Mouse (Mus musculus) cerebellum, adult 11-12 months (tissue): Measurements from ENCODE around the gene Pde6c.

Experiments used
- DNase-seq: peaks from one replicate; pipeline ENCODE4 v3.0.0; 2022

Gene Pde6c

DNA sequence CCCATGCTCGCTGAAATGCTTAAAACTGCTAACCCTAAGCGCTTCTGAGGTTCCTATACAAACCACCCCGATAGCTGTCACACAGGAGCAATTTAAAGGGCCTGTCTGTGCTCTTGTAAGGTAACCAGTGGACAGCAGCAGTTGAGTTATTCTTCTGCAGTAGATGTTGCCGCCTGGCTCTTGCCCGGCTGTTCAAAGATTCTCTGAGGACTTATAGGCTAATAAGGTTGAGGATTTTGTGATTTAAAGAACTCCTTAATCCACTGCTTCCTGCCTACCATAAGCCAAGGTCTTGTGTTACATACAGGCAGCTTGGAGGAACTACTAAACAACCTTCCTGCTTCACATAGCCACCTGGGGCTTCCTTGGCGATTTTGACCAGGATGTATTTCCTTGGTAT is at the start of gene Pde6c:
Pde6c (plus strand) TSS at position 301 of the 400 bp plus-strand sequence.
- DNase-seq = no peak

DNA sequence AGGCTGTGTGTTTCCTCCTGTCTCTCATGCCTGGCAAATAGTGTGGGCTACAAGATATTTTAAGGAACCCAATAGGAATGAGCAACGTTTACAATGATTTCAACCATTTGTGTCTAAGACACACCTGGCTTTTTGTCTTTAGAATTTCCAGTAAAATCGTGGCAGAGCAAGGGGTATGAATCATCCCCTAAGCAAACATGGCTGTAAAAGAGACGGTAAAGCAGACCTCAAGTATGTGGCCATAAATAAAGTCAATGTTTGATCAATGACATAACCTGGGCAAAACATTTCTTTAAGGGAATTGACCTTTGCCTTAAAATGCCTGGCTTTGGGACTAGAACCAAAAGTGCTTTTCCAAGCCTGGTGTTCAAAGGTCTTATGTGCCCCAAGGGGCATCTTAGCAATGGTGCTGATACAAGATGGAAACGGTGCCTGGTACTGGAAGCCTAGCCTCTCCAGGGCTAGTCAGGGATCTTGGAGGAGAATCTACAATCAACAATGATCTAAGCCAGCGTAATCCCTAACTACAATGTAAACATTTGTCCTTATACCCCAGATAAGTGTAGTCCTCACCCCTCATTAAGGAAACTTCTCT is 49.6 kb upstream of the Pde6c start:
- DNase-seq = no peak

DNA sequence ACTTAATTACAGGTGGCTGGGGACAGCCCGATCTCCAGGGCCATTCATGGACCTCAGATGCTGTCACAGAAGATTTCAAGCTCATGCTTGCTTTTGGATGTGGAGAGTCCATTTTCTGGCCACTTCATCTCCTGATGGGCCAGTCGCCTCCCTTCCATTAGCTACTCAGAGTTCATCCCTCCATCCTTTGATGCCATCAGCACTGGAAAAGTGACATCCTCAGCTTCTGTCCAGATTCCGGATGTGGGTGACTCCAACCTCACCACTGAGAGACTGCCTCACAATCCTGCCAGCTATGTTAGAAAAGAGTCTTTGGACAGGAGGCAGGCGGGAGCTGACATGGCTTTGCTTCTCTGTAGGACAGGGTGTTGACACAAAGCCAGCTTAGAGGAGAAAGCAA is 46.7 kb upstream of the Pde6c start:
- no peak for DNase-seq

DNA sequence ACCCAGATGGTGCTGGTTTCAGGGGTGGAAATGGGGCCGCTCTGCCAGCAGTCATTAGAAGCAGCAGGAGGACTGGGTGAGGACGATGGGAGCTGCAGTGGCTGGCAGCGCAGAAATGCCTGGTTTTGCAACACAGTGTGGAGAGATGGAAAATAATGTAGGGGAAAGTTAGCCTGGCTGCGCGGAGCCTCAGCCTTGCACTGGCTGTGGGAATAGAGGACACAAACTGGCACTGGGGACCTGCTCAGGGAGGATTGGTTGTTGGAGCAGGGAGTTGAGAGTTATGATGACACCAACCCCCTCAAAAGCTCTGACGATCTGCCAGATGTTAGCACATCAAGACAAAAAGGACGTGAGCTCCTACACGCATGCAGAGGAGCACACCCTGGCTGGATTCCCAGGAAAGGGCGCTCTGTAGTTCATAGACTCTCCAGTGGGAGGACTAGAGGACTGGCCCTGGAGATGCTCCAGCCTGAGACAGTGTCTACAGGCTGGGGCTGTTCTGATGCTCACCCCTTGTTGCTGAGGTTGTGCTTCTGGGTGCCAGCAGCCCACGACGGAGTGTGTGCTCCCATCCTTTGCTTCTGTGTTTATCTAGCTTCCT is 45.5 kb upstream of the Pde6c start:
- no peak for DNase-seq

DNA sequence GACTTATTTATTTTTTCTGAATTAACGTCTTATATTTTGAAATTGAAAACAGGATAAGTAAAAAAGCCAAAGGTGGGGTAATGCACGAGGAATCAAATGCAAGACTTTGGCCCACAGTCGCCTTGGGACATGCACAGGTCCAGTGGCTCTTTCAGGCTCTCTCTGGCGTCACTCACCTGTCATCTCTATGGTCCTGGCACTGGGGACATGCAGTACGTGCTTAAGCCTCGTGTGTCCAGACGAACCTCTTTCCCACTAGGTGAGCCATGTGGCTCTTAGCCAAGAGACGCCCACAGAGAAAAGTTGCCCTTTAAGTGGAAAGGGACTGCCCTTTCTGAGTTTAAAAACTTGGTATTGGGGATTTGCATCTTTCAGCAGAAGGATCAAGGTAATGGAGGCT is 43.2 kb upstream of the Pde6c start:
- DNase-seq = no peak

DNA sequence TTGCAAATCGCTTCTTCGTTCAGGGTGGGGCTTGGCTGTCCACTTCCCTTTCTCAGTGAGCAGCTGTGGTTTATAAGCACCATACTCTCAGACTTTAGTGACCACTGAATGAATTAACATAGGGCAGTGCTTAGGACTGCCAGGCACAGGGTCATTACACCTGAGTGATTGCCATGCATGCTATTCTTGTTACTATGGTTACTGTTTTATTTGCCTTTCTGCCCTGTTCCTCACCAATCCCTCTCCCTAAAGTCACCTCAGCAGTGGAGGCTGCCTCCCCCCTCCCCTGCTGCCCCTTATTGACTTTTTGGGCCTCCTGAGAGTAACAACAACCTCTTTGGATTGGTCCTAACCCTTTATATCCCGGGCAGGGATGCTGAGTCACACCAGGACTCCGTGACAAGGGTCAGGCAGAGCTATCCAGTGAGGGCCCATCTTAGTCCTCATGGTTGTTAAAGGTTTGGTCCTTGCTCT is 41.0 kb upstream of the Pde6c start:
- no peak for DNase-seq

DNA sequence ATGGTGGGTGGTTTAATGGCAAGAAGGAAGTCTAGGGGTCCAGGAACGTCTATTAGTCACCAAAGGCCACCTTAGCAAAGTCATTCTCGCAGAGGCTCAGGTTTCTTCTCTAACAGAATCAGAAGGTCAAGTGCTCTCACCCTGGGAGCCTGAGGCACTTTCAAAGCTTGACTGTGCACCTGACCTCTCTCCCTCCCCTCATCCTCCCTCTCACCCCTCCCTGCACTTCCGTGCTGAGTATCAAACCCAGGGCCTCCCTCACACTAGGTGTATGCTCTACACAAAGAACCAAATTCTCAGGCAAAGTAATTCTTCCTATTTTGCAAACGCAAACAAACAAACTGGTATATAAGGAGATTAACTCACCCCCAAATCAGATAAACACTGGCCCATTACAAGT is 36.4 kb upstream of the Pde6c start:
- DNase-seq = no peak

DNA sequence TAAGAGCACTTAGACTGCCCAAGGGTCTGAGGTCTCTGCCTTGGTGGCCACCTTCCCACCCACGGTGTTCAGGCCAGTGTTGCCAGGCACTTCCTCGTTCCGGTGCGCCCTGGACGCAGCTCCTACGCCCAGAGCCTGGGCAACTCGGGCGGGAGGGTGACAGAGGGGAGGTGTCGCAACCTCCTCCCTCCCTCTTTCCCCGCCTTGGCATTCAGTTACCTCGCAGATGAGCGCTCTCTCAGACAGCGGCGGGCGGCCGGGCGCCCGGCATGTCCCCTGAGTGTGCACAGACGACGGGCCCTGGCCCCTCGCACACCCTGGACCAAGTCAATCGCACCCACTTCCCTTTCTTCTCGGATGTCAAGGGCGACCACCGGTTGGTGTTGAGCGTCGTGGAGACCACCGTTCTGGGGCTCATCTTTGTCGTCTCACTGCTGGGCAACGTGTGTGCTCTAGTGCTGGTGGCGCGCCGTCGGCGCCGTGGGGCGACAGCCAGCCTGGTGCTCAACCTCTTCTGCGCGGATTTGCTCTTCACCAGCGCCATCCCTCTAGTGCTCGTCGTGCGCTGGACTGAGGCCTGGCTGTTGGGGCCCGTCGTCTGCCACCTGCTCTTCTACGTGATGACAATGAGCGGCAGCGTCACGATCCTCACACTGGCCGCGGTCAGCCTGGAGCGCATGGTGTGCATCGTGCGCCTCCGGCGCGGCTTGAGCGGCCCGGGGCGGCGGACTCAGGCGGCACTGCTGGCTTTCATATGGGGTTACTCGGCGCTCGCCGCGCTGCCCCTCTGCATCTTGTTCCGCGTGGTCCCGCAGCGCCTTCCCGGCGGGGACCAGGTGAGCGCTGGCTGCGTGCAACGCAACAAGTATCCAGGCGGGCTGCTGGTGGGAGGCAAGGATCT is 35.5 kb upstream of the Pde6c start, which contains the start of gene Ffar4:
Ffar4 (plus strand) TSS at position 214 of the 901 bp plus-strand sequence.
- no peak for DNase-seq

DNA sequence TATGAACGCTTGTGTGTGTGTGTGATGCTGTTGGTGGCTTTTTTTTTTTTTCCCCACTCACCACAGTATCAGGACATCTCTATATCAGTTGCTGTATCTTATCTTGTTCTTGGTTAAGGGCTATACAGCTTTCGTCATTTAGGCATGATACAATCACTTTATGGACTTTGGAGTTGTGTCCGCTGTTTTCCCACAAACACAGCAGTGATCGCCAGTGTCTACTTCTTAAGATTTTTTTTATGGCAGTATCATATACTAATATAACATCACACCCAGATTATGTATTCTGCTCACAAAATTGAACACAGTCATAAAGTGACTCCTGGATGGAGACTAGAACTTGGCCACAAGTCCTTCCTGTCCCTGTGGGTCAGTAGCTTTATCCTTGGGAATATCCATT is 24.7 kb upstream of the Pde6c start:
- no peak for DNase-seq

DNA sequence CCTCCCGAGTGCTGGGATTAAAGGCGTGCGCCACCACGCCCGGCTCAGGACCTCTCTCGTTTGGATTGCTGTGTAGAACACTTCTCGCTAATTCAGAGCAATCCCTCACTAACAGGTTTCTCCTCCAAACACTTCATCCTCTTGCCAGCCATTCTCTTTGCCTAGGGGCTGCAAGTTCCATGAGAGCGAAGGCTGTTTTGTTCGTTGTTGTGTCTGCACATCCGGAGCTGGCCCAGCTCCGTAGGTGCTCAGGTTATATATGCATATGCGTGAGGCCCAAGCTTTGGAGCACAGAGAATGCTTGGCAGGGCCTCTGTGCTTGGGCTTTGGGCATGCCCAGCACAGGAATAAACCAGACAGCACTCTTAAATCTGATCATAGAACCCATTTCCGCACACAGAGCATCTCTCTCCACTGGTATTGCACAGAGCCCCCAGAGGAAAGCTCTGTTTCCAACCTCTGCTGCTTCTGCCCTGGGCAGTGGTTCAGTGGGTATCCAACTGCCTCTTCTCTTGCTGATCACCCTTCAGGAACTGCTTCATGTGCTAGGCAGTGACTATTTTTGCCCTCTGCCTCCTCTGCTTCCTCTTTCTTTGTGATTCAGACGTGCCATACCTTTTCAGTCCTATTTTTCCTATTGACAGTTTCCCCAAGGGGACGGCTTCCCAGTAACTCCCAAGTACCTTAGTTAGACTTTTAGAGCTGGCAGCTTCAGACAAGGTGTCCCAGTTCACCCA is 22.9 kb upstream of the Pde6c start:
- DNase-seq = no peak

DNA sequence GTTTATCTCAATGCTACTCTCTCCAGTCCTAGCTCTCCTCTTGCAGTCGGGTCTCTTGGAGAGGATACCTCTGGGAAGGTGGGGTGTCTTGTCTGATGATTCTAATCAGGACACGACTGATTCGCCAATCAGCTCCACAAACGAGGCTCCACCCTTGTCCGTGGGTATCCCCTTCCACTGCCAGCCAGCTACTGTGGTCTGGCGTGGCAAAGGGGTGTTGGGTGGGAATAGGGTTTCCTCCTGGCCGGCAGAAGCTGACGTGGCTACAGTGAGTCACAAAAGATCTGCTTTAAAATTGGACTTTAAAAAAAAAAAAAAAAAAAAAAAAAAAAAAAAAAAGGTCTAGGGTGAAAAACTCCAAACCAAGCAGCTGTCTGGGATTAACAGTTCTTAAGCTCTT is 21.5 kb upstream of the Pde6c start:
- no peak for DNase-seq

DNA sequence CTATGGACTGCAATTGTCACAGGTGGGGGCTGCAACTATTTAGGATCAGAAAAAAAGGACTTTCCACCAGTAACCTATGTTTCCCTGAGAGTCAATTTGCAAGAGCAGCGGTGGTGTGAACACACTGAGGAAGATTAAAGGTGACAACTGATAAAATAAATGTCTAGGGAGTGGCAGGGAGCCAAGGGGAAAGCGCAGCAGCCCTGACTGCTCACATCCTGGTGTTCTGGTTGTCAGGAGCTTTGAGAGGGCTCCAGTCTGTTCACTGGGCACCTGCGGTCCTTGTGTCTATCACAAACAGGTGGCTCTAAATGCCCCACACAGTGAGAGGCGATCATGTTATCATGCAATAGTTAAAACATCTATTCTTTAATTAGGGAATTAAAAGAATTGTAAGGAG is 20.0 kb upstream of the Pde6c start:
- DNase-seq = no peak

DNA sequence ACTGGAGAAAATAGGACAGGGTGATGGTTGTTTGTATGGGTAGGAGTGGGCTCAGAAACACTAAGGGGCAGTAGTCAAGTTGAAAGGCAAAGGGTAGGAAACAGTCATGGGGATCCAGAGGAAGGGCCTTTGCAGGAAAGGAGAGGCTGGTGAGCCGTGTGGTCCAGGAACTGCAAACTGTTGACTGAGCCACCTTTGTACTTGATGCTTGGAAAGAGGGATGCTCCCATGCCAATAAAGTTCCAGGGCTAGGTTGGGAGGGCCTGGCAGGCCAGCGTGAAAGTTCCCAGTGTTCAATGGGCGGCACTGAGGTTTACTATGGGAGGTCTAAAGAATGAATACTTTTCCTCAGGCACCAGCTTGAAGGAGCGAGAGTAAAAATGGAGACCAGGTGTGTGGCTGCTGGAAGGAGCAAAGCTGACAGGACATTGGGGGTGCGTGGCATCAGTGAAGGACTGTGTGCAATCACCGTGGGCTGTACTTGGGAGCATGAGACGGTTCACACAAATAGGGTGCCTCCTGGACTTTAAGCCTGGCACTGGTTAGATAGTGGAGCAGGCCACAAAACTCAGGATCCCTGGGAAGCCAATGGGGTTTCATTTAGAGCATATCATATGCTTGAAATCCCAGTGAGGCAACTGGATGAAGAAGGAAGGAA is 17.6 kb upstream of the Pde6c start:
- DNase-seq = no peak

DNA sequence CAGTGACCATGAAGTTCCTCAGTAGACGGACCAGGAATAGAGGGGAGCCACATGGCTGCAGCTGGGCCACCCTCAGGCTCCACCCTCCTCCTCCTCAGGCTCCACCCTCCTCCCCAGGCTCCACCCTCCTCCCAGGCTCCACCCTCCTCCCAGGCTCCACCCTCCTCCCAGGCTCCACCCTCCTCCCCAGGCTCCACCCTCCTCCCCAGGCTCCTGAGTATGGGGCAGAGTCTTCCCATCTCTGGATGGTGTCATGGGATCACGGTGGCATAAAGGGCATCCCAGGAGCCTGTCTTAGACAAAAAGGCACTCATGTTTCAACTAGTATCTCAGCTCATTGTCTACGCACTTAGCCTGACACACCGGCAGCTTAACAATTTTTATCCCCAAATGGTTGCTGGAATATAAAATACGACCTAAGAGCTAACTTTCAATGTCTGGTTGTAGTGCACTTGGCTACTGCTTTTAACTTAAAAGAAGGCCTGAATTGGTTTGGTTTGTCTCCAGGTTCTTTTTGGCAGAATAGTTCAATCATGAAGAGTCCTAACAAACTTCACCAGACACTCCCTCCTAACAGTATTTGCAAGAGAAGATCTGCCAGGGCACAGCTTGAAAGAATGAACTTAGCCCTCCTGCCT is 12.3 kb upstream of the Pde6c start:
- no peak for DNase-seq

DNA sequence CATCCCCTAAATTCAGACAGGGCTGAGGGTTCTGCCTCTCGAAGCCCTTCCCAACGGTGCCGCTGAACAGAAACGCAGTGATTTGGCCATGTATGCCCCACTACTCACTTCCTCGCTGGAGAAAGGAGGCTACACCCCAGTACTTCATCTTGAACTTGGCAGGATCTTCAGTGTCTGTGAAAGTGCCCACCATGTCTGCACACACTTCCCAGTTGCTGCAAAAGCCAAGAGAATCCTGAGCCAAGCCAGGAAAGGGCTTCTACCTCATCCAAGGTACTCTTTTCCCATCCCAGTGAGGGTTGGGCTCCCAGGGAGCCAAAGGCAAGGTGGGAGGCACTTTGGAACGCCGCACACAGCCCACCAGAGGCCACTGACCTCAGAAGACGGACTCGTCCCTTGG is 8.7 kb upstream of the Pde6c start:
- DNase-seq = no peak

DNA sequence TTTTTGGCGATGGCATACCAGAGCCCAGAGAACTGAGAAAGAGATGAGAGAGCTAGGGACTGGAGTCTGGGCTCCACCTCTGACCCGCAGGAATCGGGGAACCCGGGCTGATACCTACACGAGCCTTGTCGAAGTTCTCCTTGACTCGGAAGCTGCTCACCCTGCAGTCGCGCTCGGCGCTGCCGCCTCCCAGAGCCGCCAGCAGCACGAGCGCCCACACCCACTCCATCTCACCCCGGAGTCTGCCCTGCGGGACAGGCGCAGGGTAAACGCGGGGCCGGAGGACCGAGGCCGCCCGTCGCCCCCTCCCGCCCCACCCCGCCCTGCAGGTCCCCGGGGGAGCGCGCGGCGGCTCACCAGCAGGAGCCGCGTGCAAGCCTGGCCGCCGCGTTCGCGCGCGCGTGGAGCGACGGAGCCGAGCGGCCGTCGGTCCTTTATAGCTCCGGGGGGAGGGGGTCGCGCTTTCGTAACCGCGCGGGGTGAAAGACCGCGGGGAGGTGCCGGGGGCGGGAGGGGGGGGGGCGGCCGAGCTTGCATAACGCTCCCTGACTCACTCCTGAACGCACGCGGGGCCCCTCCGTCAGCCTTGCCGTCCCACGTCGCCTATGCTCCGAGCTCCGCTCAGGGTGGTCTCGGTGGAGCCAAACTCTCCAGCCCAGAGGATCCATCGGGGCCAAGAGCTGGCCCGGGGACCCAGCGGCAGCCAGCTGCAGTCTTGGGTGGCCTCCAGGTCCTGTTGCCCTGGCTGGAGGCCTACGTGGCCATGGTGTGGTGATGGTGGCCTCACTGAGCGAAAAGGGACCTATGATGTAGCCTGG is 8.0 kb upstream of the Pde6c start:
- no peak for DNase-seq

DNA sequence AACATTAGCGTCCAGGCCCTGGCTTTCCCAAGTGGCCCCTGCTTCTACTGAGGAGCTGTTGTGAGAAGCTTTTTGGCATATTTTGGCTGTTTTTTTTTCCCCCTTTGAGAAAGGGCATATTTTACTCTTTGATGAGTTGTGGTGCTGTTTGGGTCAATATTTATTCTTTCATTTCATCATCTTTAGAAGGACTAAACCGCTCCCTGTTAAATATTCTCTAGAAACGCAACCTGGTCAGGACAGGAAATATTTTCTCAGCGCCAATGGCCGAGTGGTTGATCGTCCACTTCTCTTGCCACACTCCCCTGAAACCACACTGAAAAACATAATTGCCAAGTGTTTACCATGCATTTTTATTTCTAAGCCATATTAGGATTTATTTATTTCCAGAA is 7.4 kb upstream of the Pde6c start, which contains the start of gene Rbp4:
Rbp4 (minus strand) TSS at position 63 of the 392 bp plus-strand sequence.
- DNase-seq = no peak

DNA sequence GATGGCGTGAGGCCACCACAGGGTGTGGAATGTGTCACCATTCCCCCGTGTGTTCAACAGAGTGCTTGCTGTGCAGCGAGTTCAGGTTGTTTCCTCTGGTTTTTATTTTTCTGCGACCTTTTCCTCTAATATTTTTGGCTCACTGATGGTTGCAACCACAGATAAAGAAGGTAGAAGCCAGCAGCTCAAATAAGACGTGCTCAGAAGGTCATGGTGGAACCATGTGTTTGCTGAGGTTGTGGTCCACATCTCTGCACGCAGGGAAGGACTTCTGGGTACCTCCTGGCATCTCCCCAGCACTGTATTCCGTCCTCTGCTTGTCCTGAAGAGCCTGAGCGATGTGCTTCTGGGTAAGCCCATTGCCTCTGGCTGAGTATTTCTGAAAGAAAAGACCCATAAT is 5.9 kb upstream of the Pde6c start:
- no peak for DNase-seq

DNA sequence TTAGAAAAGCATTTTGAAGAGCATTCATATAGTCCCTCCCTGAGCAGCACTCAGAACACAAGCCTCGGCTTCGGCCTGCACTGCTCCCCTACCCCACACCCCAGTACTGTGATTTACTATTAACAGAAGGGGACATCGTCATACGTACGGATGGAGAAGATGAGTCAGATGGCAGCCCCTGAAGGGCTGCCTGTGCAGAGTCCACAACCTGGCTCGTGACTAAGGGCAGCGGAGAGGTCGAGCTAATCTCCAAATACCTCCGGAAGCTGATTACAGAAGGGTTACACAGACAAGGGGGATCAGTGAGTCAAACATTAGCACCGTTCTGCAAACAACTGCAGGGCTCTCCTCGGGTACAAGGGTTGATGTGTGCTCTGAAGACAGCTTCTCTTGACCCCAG is 1.4 kb downstream of the Pde6c start:
- no peak for DNase-seq

DNA sequence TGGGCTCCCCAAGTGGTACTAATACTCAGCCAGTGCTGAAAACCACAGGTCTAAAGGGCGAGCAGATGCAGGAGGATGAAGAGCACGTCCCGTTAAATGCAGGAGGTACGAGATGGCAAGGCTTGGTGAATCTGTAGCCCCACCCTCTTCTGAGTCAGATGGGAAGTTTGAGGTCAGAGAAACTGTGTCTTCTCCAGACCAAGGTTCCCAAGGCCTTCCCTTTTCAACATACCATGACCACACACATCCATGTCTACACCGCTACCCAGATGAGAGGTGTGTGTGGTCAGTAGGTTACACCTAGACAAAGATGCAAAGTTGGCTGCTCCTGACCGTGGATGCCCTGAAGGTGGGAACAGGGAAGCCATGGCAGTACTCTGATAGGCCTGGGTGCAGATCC is 2.2 kb downstream of the Pde6c start:
- no peak for DNase-seq
